Mouse (Mus musculus): Measurements from ENCODE around the gene Acad12. TPM values are rescaled to one million over a fixed set of nuclear protein-coding genes. Genes with fewer than 3 reads are reported as not detected.
"Not testable (repeated sequence)": the region's sequence is repeated elsewhere in the genome, so short reads cannot be mapped to it uniquely, and the experiment has no call there.

Acad12 gene
- polyA plus RNA-seq, 1 experiment = 4.5 TPM

DNA sequence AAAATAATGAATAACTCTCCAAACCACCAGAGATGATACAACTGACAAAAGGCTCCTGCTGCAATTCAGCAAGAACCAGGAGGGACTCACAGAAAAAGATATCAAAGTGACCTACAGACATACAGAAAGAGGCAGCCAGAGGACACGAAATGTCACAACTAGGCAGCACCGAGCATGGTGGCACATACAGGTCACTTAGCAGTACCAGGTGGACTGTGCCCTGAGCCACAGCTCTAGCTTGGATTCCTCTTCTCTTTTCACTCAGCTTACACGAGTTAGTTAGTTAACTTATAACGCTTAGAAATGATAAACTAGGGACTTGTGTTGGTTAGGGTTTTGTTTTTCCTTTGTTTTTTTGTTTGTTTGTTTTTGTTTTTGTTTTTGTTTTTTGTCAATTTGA lies 35.8 kb upstream of the Acad12 start:
- no peak for TF ChIP-seq CTCF (IDR thresholded peaks at IDR 0.05; ENCODE audit: extremely low read depth, insufficient read depth, low read length)
- TF ChIP-seq POLR2A (IDR thresholded peaks at IDR 0.05; ENCODE audit: extremely low read depth, insufficient read depth, low read length) = no peak
- Histone ChIP-seq H3K27ac (ENCODE audit: insufficient read depth, low read length) (no peak overlapping the region), H3K4me3 (ENCODE audit: insufficient read depth, low read length) (no peak overlapping the region), H3K4me1 (ENCODE audit: control insufficient read depth, insufficient read depth, low read length) (no peaks in the 10 kb centered on the region; the same call in 1 of the 2 replicates)

DNA sequence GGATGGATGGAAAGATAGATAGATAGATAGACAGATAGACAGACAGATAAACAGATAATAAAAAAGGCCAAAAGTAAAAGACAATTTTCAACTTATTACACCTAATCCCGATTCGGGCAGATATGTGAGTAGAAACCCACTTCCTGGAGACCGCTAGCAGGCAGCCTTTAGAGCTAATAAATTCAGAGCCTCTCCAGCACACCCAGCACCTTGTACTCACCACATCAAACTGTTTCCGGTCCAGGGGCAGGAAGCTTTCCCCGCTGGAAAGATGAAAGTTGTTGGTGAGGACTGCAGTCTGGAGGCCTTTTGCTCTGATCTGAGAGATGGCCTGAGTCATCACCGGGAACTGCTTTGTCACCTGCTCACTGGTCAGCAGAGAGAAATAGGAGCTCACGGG lies 30.4 kb upstream of the Acad12 start:
- no peaks in the 10 kb centered on the region for H3K4me1 ChIP-seq (ENCODE audit: control insufficient read depth, insufficient read depth, low read length)
- no peak for TF ChIP-seq CTCF (IDR thresholded peaks at IDR 0.05; ENCODE audit: extremely low read depth, insufficient read depth, low read length)
- no peak for TF ChIP-seq POLR2A (IDR thresholded peaks at IDR 0.05; ENCODE audit: extremely low read depth, insufficient read depth, low read length)

DNA sequence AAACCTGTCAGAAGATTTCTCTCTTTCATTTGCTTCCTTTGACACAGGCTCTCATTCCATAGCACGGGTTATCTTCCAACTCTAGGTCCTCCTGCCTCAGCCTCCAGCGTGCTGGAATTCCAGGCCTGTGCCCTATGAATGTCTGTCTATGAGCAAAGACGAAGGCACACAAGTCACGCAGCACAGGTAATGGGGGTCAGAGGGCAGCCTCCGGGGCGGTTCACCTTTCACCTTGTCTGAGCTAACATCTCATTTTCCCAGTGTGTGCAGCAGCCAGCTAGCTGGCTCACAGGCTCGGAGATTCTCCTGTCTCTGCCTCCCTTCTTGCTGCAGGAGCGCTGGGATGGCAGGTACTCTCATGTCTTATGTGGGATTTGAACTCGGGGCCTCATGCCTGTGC lies 20.9 kb upstream of the Acad12 start:
- TF ChIP-seq POLR2A (IDR thresholded peaks at IDR 0.05; ENCODE audit: extremely low read depth, insufficient read depth, low read length) = no peak
- no peak for TF ChIP-seq CTCF (IDR thresholded peaks at IDR 0.05; ENCODE audit: extremely low read depth, insufficient read depth, low read length)
- H3K4me1 ChIP-seq (ENCODE audit: control insufficient read depth, insufficient read depth, low read length) = no peaks in the 10 kb centered on the region
- no peak overlapping the region for H3K27ac ChIP-seq (ENCODE audit: insufficient read depth, low read length)
- no peak overlapping the region for H3K4me3 ChIP-seq (ENCODE audit: insufficient read depth, low read length)

More for the DNA sequence above, 30.4 kb upstream of the Acad12 start:
- H3K27ac ChIP-seq (ENCODE audit: insufficient read depth, low read length) = no peak overlapping the region
- no peak overlapping the region for H3K4me3 ChIP-seq (ENCODE audit: insufficient read depth, low read length)

DNA sequence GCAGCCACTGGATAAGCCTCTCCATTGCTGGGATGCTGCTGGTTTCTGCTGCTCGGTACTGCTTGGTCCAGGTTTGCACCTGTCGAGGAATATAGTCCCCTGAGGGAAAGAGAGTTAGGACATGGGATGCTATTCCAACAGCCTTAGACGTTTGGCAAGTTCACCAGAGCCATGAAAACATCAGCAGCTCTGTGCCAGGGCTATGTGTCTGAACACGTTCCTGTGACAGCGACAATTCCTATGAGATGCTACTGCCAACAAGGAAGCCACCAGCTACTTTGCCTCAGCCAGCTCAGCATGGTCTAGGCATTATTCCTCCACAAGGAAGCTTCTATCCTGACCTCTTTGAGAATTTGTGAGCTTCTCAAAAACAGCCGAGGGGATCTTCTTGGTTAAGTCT lies 18.6 kb upstream of the Acad12 start:
- Histone ChIP-seq H3K4me1 (ENCODE audit: control insufficient read depth, insufficient read depth, low read length) (no peaks in the 10 kb centered on the region), H3K4me3 (ENCODE audit: insufficient read depth, low read length) (no peak overlapping the region), H3K27ac (ENCODE audit: insufficient read depth, low read length) (no peak overlapping the region)
- TF ChIP-seq CTCF (IDR thresholded peaks at IDR 0.05; ENCODE audit: extremely low read depth, insufficient read depth, low read length) (no peak), POLR2A (IDR thresholded peaks at IDR 0.05; ENCODE audit: extremely low read depth, insufficient read depth, low read length) (no peak)

DNA sequence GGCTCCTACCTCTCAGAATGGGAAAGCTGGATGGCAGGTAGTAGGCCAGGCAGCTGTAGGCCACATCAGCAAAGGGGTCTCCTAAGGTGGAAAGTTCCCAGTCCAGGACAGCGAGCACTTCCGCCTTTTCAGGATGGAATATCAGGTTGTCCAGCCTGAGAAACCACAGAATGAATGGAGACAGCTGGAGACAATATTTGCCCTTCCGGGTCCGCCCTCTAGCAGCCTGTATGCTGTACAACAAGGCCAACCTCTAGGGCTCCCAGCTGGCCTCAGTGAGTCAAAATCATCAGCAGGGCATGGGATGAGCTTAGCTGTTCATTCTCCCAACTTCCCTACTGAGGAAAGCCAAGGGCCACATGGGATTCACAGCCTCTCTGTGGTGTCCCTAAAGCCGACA lies 15.9 kb upstream of the Acad12 start:
- no peak overlapping the region for H3K4me3 ChIP-seq (ENCODE audit: insufficient read depth, low read length)
- H3K4me1 ChIP-seq (ENCODE audit: control insufficient read depth, insufficient read depth, low read length) = no peaks in the 10 kb centered on the region
- TF ChIP-seq POLR2A (IDR thresholded peaks at IDR 0.05; ENCODE audit: extremely low read depth, insufficient read depth, low read length) (no peak), CTCF (IDR thresholded peaks at IDR 0.05; ENCODE audit: extremely low read depth, insufficient read depth, low read length) (no peak)
- H3K27ac ChIP-seq (ENCODE audit: insufficient read depth, low read length) = no peak overlapping the region

DNA sequence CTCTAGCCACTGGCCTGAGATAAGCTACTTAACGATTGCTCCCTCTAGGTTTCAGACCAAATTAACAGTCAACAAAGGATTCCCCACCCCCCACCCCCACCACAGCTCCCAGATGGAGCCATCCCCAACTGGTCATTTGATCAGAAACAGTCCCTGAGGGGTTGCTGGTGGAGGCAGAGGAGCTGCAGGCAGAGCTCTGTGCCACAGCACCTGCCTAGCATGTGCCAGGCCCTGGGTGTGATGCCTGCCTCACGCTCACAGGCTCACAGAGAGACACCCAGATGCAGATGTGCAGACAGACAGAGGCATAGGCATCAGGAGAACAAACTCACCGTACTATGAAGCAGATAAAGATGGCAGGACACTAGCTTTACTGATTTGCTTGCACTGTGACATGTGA lies 14.1 kb upstream of the Acad12 start:
- no peaks in the 10 kb centered on the region for H3K4me1 ChIP-seq (ENCODE audit: control insufficient read depth, insufficient read depth, low read length)
- no peak overlapping the region for H3K4me3 ChIP-seq (ENCODE audit: insufficient read depth, low read length)
- no peak for TF ChIP-seq POLR2A (IDR thresholded peaks at IDR 0.05; ENCODE audit: extremely low read depth, insufficient read depth, low read length)
- TF ChIP-seq CTCF (IDR thresholded peaks at IDR 0.05; ENCODE audit: extremely low read depth, insufficient read depth, low read length) = no peak
- H3K27ac ChIP-seq (ENCODE audit: insufficient read depth, low read length) = no peak overlapping the region

DNA sequence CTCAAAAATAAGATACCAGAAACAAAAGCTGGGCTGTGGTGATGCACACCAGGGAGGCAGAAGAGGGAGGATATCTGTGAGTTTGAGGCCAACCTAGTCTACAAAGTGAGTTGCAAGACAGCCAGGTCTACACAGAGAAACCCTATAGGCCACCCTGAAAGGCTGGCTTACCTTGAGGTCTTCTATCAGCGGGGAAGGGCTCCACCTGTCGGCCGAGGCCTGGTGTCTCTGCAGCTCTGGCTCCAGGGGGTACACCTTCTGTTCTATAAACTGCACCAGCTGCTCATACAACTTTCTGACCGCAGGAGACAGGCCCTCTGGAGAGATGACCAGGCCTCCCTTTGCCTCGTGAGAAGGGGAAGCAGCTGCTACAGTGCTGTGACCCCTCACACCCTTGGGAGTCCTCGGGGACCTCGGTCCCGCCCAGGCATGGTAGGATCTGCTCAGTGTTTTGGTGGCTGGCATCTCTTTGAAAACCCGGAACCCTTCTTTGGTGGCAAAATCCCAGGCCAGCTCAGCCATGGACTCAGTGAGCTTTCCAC lies 12.4 kb upstream of the Acad12 start:
- not testable (repeated sequence) for H3K4me1 ChIP-seq (ENCODE audit: control insufficient read depth, insufficient read depth, low read length); H3K27ac ChIP-seq (ENCODE audit: insufficient read depth, low read length); H3K4me3 ChIP-seq (ENCODE audit: insufficient read depth, low read length)

DNA sequence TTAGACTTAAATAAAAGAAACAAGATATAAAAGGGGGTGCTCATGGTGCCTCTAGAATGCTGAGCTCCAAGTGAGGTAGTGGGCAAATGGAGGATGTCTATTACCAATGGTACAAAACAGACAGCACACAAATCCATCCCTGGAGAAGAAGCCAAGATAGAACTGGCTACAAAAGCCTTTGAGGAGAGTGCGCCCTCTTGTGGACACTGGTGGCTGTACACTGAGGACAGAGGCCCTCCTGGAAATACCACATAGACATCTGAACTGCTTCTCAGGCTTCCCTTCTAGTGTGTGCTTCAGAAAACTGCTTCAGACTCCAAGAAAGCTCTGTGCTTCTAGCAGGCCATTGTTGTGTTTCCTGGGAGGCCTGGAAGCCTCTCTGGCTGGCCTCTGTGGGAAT lies 9.1 kb upstream of the Acad12 start:
- no peak overlapping the region for H3K4me3 ChIP-seq (ENCODE audit: insufficient read depth, low read length)
- TF ChIP-seq CTCF (IDR thresholded peaks at IDR 0.05; ENCODE audit: extremely low read depth, insufficient read depth, low read length) (peak; percentile 84), POLR2A (IDR thresholded peaks at IDR 0.05; ENCODE audit: extremely low read depth, insufficient read depth, low read length) (no peak)
- no peaks in the 10 kb centered on the region for H3K4me1 ChIP-seq (ENCODE audit: control insufficient read depth, insufficient read depth, low read length)
- no peak overlapping the region for H3K27ac ChIP-seq (ENCODE audit: insufficient read depth, low read length)

DNA sequence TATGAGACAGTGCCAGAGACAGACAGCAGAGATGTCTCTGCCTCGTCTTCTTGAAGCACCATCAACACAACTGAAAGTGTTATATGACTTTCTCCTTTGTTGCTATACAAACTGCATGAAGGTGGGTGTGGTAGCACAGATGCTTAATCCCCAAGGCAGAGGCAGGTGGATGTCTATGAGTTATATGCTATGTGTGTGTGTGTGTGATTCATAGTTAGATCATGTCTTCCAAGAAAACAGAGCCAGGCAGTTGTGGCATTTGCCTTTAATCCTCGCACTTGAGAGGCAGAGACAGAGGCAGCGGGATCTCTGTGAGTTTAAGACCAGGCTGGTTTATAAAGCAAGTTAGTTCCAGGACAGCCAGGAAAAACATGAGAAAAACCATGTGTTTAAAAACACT lies 4.5 kb upstream of the Acad12 start:
- TF ChIP-seq POLR2A (IDR thresholded peaks at IDR 0.05; ENCODE audit: extremely low read depth, insufficient read depth, low read length) = no peak
- no peak for TF ChIP-seq CTCF (IDR thresholded peaks at IDR 0.05; ENCODE audit: extremely low read depth, insufficient read depth, low read length)
- H3K4me1 ChIP-seq (ENCODE audit: control insufficient read depth, insufficient read depth, low read length) = no peaks in the 10 kb centered on the region
- H3K27ac ChIP-seq (ENCODE audit: insufficient read depth, low read length) = no peak overlapping the region
- H3K4me3 ChIP-seq (ENCODE audit: insufficient read depth, low read length) = no peak overlapping the region

DNA sequence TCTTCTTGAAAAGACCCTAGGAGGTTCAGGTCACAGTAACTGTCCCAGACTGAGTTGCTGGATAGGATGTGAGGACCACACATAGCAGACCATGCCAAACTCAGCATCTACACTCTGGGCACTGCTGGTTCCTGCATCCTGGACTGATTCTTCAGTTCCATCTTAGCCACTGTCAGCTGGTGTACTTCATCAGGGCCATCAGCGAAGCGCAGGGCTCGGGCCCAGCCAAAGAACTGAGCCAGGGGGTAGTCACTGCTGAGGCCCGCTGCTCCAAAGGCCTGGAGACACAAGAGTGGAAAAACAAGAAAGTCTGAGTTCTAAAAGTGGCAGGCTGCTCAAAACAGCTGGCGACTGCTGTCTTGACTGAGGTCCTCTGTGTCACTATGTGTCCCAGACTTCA lies 2.4 kb upstream of the Acad12 start:
- TF ChIP-seq POLR2A (IDR thresholded peaks at IDR 0.05; ENCODE audit: extremely low read depth, insufficient read depth, low read length) (no peak), CTCF (IDR thresholded peaks at IDR 0.05; ENCODE audit: extremely low read depth, insufficient read depth, low read length) (no peak)
- Histone ChIP-seq H3K4me1 (ENCODE audit: control insufficient read depth, insufficient read depth, low read length) (0 out of 2 replicates have a peak, but pooled peaks cover 2% of the 10 kb centered on the region), H3K27ac (ENCODE audit: insufficient read depth, low read length) (no peak overlapping the region), H3K4me3 (ENCODE audit: insufficient read depth, low read length) (no peak overlapping the region)

DNA sequence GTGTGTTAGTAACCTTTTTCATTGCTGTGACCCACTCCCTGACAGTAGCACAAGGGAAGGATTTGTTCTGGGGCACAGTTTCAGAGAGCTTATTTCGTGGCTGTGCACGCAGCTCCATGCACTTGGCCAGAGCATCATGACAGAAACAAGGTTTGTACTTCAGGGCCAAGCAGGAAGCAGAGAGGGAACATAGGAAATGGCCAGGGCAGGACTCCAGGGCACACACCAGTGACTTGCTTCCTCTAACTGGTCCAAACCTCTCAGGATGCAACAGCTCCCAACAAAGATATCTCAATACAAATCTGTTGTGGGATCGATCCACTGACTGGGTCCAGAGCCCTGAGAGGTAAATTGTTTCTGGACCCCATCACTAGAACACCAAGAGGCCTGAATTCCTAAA lies 3.8 kb downstream of the Acad12 start:
- H3K4me1 ChIP-seq (ENCODE audit: control insufficient read depth, insufficient read depth, low read length); H3K4me3 ChIP-seq (ENCODE audit: insufficient read depth, low read length); H3K27ac ChIP-seq (ENCODE audit: insufficient read depth, low read length): not testable (repeated sequence)

Measured in cortical plate, adult 2 months (tissue).